Mouse (Mus musculus) lung, postnatal 0 days (tissue): ENCODE results near the gene Nav1.

Experiments
- CTCF ChIP-seq: IDR thresholded peaks from 2 replicates; pipeline ENCODE4 v1.5.1; 2016; ENCODE audit warnings: antibody characterized with exemption, mild to moderate bottlenecking
- EP300 ChIP-seq: IDR thresholded peaks from 2 replicates; pipeline ENCODE4 v1.6.1; 2016; ENCODE audit warnings: antibody characterized with exemption, mild to moderate bottlenecking, control low read depth

GRCm38 (mm10) chr1:135538441-135539265 lies 68.4 kb downstream of the Nav1 start:
- no peak for TF ChIP-seq EP300
- no peak for TF ChIP-seq CTCF
